Mouse (Mus musculus): Measurements from ENCODE around the gene Glcci1. TPM values are rescaled to one million over a fixed set of nuclear protein-coding genes. Genes with fewer than 3 reads are reported as not detected.

The Glcci1 gene
- polyA plus RNA-seq, 1 experiment, result 12.2 TPM

- peak in 1 of 2 experiments; percentile 31 for DNase-seq
- Histone ChIP-seq H3K27ac (ENCODE audit: insufficient read depth, low read length) (no peak overlapping the region), H3K27me3 (ENCODE audit: control insufficient read depth, insufficient read depth, low read length) (no peaks in the 10 kb centered on the region), H3K4me1 (ENCODE audit: control insufficient read depth, insufficient read depth, low read length) (0 out of 2 replicates have a peak, but pooled peaks cover 3% of the 10 kb centered on the region), H3K4me3 (replicated peaks; ENCODE audit: insufficient read depth, low read depth, low read length) (no peak overlapping the region)
- WGBS, result 57% methylated on average over 9 of the region's 9 CpGs
- TF ChIP-seq POLR2A (IDR thresholded peaks at IDR 0.05; ENCODE audit: borderline replicate concordance, insufficient read depth, low read length) (no peak), CTCF (IDR thresholded peaks at IDR 0.05; ENCODE audit: borderline replicate concordance, insufficient read depth, low read depth, low read length) (no peak)
Observed at GRCm38 (mm10) chr6:8582377-8582776, 73.0 kb downstream of the Glcci1 start.

- 85% methylated on average over 3 of the region's 3 CpGs for WGBS
Observed at GRCm38 (mm10) chr6:8583892-8584291, 74.5 kb downstream of the Glcci1 start.

DNA sequence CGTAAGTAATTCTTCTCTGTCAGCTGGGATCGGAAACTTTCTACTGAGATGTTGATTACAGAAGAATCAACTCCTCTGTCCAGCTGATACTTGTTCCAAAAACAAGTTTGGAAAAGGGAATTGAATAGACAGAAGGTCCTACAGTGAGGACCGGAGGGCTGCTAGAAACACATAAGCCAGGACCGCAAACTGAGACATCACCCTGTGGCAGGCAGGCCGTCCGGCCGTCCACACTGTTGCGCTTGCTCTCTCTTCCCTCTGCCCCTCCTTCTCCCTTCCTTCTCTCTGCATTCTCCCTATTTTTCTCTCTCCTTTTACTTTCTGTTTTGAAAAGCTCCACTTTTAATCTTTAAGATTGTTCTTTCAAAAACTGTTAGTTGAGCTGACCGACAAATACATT lies 82.3 kb downstream of the Glcci1 start:
- 46% methylated on average over 9 of the region's 9 CpGs for WGBS
- Histone ChIP-seq H3K4me3 (replicated peaks; ENCODE audit: insufficient read depth, low read depth, low read length) (no peak overlapping the region), H3K4me1 (ENCODE audit: control insufficient read depth, insufficient read depth, low read length) (no peaks in the 10 kb centered on the region), H3K27ac (ENCODE audit: insufficient read depth, low read length) (no peak overlapping the region), H3K27me3 (ENCODE audit: control insufficient read depth, insufficient read depth, low read length) (no peaks in the 10 kb centered on the region)
- TF ChIP-seq POLR2A (IDR thresholded peaks at IDR 0.05; ENCODE audit: borderline replicate concordance, insufficient read depth, low read length) (no peak), CTCF (IDR thresholded peaks at IDR 0.05; ENCODE audit: borderline replicate concordance, insufficient read depth, low read depth, low read length) (no peak)
- DNase-seq, result peak in 1 of 2 experiments; percentile 25

More at GRCm38 (mm10) chr6:8583892-8584291, 74.5 kb downstream of the Glcci1 start:
- no peak for DNase-seq
- Histone ChIP-seq H3K4me1 (ENCODE audit: control insufficient read depth, insufficient read depth, low read length) (0 out of 2 replicates have a peak, but pooled peaks cover 3% of the 10 kb centered on the region), H3K27me3 (ENCODE audit: control insufficient read depth, insufficient read depth, low read length) (no peaks in the 10 kb centered on the region), H3K27ac (ENCODE audit: insufficient read depth, low read length) (no peak overlapping the region), H3K4me3 (replicated peaks; ENCODE audit: insufficient read depth, low read depth, low read length) (no peak overlapping the region)
- TF ChIP-seq POLR2A (IDR thresholded peaks at IDR 0.05; ENCODE audit: borderline replicate concordance, insufficient read depth, low read length) (no peak), CTCF (IDR thresholded peaks at IDR 0.05; ENCODE audit: borderline replicate concordance, insufficient read depth, low read depth, low read length) (no peak)

- Histone ChIP-seq H3K4me1 (ENCODE audit: control insufficient read depth, insufficient read depth, low read length) (peaks cover 7% of the 10 kb centered on the region), H3K27ac (ENCODE audit: insufficient read depth, low read length) (no peak overlapping the region), H3K27me3 (ENCODE audit: control insufficient read depth, insufficient read depth, low read length) (no peaks in the 10 kb centered on the region), H3K4me3 (replicated peaks; ENCODE audit: insufficient read depth, low read depth, low read length) (no peak overlapping the region)
- DNase-seq, result no peak
- TF ChIP-seq POLR2A (IDR thresholded peaks at IDR 0.05; ENCODE audit: borderline replicate concordance, insufficient read depth, low read length), result no peak
- TF ChIP-seq CTCF (IDR thresholded peaks at IDR 0.05; ENCODE audit: borderline replicate concordance, insufficient read depth, low read depth, low read length), result no peak
- WGBS, result 79% methylated on average over 2 of the region's 2 CpGs
Observed at GRCm38 (mm10) chr6:8617369-8617768, 108.0 kb downstream of the Glcci1 start.

GRCm38 (mm10) chr6:8619582-8620350 lies 110.4 kb downstream of the Glcci1 start:
- Histone ChIP-seq H3K27ac (ENCODE audit: insufficient read depth, low read length) (peak overlapping the region; percentile 67), H3K27me3 (ENCODE audit: control insufficient read depth, insufficient read depth, low read length) (no peaks in the 10 kb centered on the region), H3K4me3 (replicated peaks; ENCODE audit: insufficient read depth, low read depth, low read length) (no peak overlapping the region), H3K4me1 (ENCODE audit: control insufficient read depth, insufficient read depth, low read length) (peaks cover 7% of the 10 kb centered on the region)
- WGBS, result 27% methylated on average over 4 of the region's 4 CpGs
- DNase-seq, result peak; percentile 55 to 86
- TF ChIP-seq POLR2A (IDR thresholded peaks at IDR 0.05; ENCODE audit: borderline replicate concordance, insufficient read depth, low read length) (peak; percentile 20; the same call in 1 of the 2 replicates), CTCF (IDR thresholded peaks at IDR 0.05; ENCODE audit: borderline replicate concordance, insufficient read depth, low read depth, low read length) (no peak)

- no peak overlapping the region for H3K27ac ChIP-seq (ENCODE audit: insufficient read depth, low read length)
- H3K4me3 ChIP-seq (replicated peaks; ENCODE audit: insufficient read depth, low read depth, low read length), result no peak overlapping the region
- peaks cover 7% of the 10 kb centered on the region for H3K4me1 ChIP-seq (ENCODE audit: control insufficient read depth, insufficient read depth, low read length)
- DNase-seq, result peak in 1 of 2 experiments; percentile 62
- no peaks in the 10 kb centered on the region for H3K27me3 ChIP-seq (ENCODE audit: control insufficient read depth, insufficient read depth, low read length)
- TF ChIP-seq POLR2A (IDR thresholded peaks at IDR 0.05; ENCODE audit: borderline replicate concordance, insufficient read depth, low read length) (no peak), CTCF (IDR thresholded peaks at IDR 0.05; ENCODE audit: borderline replicate concordance, insufficient read depth, low read depth, low read length) (no peak)
- 50% methylated on average over 3 of the region's 3 CpGs for WGBS
Observed at GRCm38 (mm10) chr6:8623045-8623444, 113.6 kb downstream of the Glcci1 start.

DNA sequence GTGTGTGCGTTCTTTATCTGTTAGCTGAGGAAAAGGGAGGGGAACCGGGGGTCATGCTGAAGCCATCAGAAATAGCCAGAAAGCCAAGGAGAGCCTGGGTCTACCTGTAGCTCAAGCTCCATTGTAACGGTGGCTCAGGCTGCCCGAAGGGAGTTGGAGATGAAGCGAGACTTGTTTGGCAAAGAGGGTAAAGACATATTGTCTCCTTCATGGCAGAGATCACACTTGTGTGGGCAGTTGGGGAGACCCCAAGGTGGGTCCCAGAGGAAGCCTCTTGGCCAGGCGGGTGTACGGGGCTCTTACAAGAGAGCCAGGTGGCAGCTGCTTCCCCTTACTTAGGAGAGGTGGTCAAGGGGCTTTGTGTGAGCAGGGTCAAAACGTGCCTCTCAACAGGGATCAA lies 118.8 kb downstream of the Glcci1 start:
- Histone ChIP-seq H3K4me3 (replicated peaks; ENCODE audit: insufficient read depth, low read depth, low read length) (no peak overlapping the region), H3K4me1 (ENCODE audit: control insufficient read depth, insufficient read depth, low read length) (no peaks in the 10 kb centered on the region), H3K27ac (ENCODE audit: insufficient read depth, low read length) (no peak overlapping the region), H3K27me3 (ENCODE audit: control insufficient read depth, insufficient read depth, low read length) (no peaks in the 10 kb centered on the region)
- WGBS, result 69% methylated on average over 8 of the region's 8 CpGs
- TF ChIP-seq POLR2A (IDR thresholded peaks at IDR 0.05; ENCODE audit: borderline replicate concordance, insufficient read depth, low read length) (no peak), CTCF (IDR thresholded peaks at IDR 0.05; ENCODE audit: borderline replicate concordance, insufficient read depth, low read depth, low read length) (no peak)
- DNase-seq, result no peak

- H3K27ac ChIP-seq (ENCODE audit: insufficient read depth, low read length), result no peak overlapping the region
- TF ChIP-seq POLR2A (IDR thresholded peaks at IDR 0.05; ENCODE audit: borderline replicate concordance, insufficient read depth, low read length), result no peak
- no peak for TF ChIP-seq CTCF (IDR thresholded peaks at IDR 0.05; ENCODE audit: borderline replicate concordance, insufficient read depth, low read depth, low read length)
Observed at GRCm38 (mm10) chr6:8628715-8629267, 119.4 kb downstream of the Glcci1 start.

More at GRCm38 (mm10) chr6:8628715-8629267, 119.4 kb downstream of the Glcci1 start:
- DNase-seq, result no peak
- Histone ChIP-seq H3K27me3 (ENCODE audit: control insufficient read depth, insufficient read depth, low read length) (no peaks in the 10 kb centered on the region), H3K4me1 (ENCODE audit: control insufficient read depth, insufficient read depth, low read length) (no peaks in the 10 kb centered on the region), H3K4me3 (replicated peaks; ENCODE audit: insufficient read depth, low read depth, low read length) (no peak overlapping the region)
- WGBS, result 75% methylated on average over 7 of the region's 7 CpGs
